Mouse (Mus musculus) liver, embryonic 14.5 days (tissue): ENCODE results near the gene Cyb5r1. TPM values are rescaled to one million over a fixed set of nuclear protein-coding genes. Genes with fewer than 3 reads are reported as not detected.
A peak's percentile ranks its signal among the peaks of the same experiment; 100 is the strongest.
"Not testable (repeated sequence)": the region's sequence is repeated elsewhere in the genome, so short reads cannot be mapped to it uniquely, and the experiment has no call there.

Experiments
- ATAC-seq: fragments of 200-750 bp; cut with Nextera tagmentation; 2 replicates; pipeline ENCODE4 v1.8.0; 2017; ENCODE audit warnings: moderate number of reproducible peaks, mild to moderate bottlenecking, moderate library complexity; ENCODE audit not compliant: insufficient read depth
- DNase-seq, 3 experiments: peaks; one replicate each; pipeline ENCODE4 v3.0.0-alpha.2; 2012 to 2013; ENCODE audit warnings: low read depth in 3 of 3, low spot score in 3 of 3
- H3K27ac ChIP-seq: fragments of 300-500 bp; sonication (generic); 2 replicates; pipeline ENCODE4 v1.5.1; 2014; ENCODE audit warnings: moderate library complexity, mild to moderate bottlenecking, control low read depth, inconsistent platforms
- H3K27me3 ChIP-seq: fragments of 300-500 bp; sonication (generic); 2 replicates; pipeline ENCODE4 v1.6.1; 2014; ENCODE audit warnings: mild to moderate bottlenecking, low read length, moderate library complexity; ENCODE audit not compliant: control insufficient read depth, insufficient read depth
- H3K36me3 ChIP-seq: fragments of 300-500 bp; sonication (generic); replicated peaks from 2 replicates; pipeline ENCODE4 v1.6.1; 2014; ENCODE audit warnings: low read depth; ENCODE audit not compliant: control insufficient read depth, insufficient read depth
- H3K4me1 ChIP-seq, 2 experiments: fragments of 200-500 bp in 1 of 2; fragments of 300-500 bp in 1 of 2; sonication (generic) in 1 of 2; replicated peaks; 2 replicates each; pipeline ENCODE4 v1.6.1; 2012 to 2014; ENCODE audit warnings: antibody characterized with exemption in 1 of 2, inconsistent platforms in 1 of 2, low read length in 1 of 2; ENCODE audit not compliant: control insufficient read depth in 2 of 2, insufficient read depth in 2 of 2
- H3K4me2 ChIP-seq: fragments of 300-500 bp; sonication (generic); 2 replicates; pipeline ENCODE4 v1.6.1; 2014; ENCODE audit warnings: low read depth, mild to moderate bottlenecking, control low read depth, moderate library complexity
- H3K4me3 ChIP-seq, 2 experiments: fragments of 200-500 bp in 1 of 2; fragments of 300-500 bp in 1 of 2; sonication (generic) in 1 of 2; 2 replicates each; pipeline ENCODE4 v1.5.1; 2012 to 2014; ENCODE audit warnings: low read depth in 2 of 2, low read length in 2 of 2, mild to moderate bottlenecking in 2 of 2, control low read depth in 1 of 2, inconsistent platforms in 1 of 2, moderate library complexity in 1 of 2; ENCODE audit not compliant: insufficient read depth in 1 of 2
- H3K9ac ChIP-seq: fragments of 300-500 bp; sonication (generic); replicated peaks from 2 replicates; pipeline ENCODE4 v1.6.1; 2014; ENCODE audit warnings: mild to moderate bottlenecking, control low read depth, moderate library complexity
- H3K9me3 ChIP-seq: fragments of 300-500 bp; sonication (generic); 2 replicates; pipeline ENCODE4 v1.6.1; 2016; ENCODE audit warnings: low read length, mixed read lengths; ENCODE audit not compliant: control insufficient read depth
- CTCF ChIP-seq: IDR thresholded peaks from 2 replicates; pipeline ENCODE4 v1.5.1; 2016; ENCODE audit warnings: antibody characterized with exemption, low read depth, control low read depth
- EP300 ChIP-seq: IDR thresholded peaks from 2 replicates; pipeline ENCODE4 v1.6.1; 2016; ENCODE audit warnings: antibody characterized with exemption, low read depth
- WGBS: fragments of 180-500 bp; shearing (Covaris S2); extraction: QIAGEN DNeasy Blood & Tissue Kit; methylation state at CpG from one replicate; pipeline ENCODE4 v1.1.7; 2014; ENCODE audit not compliant: insufficient replicate concordance; 5-methylcytosine and 5-hydroxymethylcytosine counted together
- polyA plus RNA-seq, 2 experiments: library from polyadenylated mRNA; depleted of rRNA in 1 of 2; stranded (reverse) in 1 of 2; unstranded in 1 of 2; fragments of >200 nt; fragmentation: Nextera tagmentation in 1 of 2; extraction: Ambion mirVana in 1 of 2; gene quantifications; 2 replicates each; pipeline versions ENCODE4 v1.2.1 to v1.2.3; 2012 to 2014

Gene Cyb5r1
- polyA plus RNA-seq, 2 experiments, result 10.9 to 14.9 TPM

- ATAC-seq (no peak), DNase-seq (no peak)
- H3K27me3 ChIP-seq, result no peaks in the 10 kb centered on the region
- H3K9ac ChIP-seq, result no peak overlapping the region
- H3K4me2 ChIP-seq, result no peak overlapping the region
- no peak for TF ChIP-seq CTCF
- TF ChIP-seq EP300, result no peak
- no peaks in the 10 kb centered on the region for H3K9me3 ChIP-seq
- H3K4me3 ChIP-seq, result no peak overlapping the region
- H3K4me1 ChIP-seq, result peaks cover 0 to 8% of the 10 kb centered on the region in 2 experiments; a peak in 3 of 4 replicates
- 62% methylated on average over 2 of the region's 2 CpGs for WGBS
- no peak overlapping the region for H3K27ac ChIP-seq
- H3K36me3 ChIP-seq, result no peaks in the 10 kb centered on the region
These were observed 40.1 kb downstream of the Cyb5r1 start for GRCm38 (mm10) chr1:134445418-134445817.

GRCm38 (mm10) chr1:134448537-134448936 lies 43.2 kb downstream of the Cyb5r1 start:
- not testable (repeated sequence) for H3K9ac ChIP-seq, H3K27me3 ChIP-seq, ATAC-seq, H3K9me3 ChIP-seq, DNase-seq, H3K4me2 ChIP-seq, H3K4me3 ChIP-seq, H3K27ac ChIP-seq, H3K36me3 ChIP-seq, H3K4me1 ChIP-seq
- WGBS, result 54% methylated on average over 3 of the region's 3 CpGs

- DNase-seq (no peak), ATAC-seq (no peak)
- H3K36me3 ChIP-seq, result no peaks in the 10 kb centered on the region
- peaks cover 0 to 4% of the 10 kb centered on the region in 2 experiments; a peak in 1 of 4 replicates for H3K4me1 ChIP-seq
- no peak overlapping the region for H3K4me3 ChIP-seq
- no peak overlapping the region for H3K27ac ChIP-seq
- 74% methylated on average over 4 of the region's 4 CpGs for WGBS
- H3K4me2 ChIP-seq, result no peak overlapping the region
- no peaks in the 10 kb centered on the region for H3K9me3 ChIP-seq
- H3K9ac ChIP-seq, result no peak overlapping the region
- TF ChIP-seq CTCF (no peak), EP300 (no peak)
- H3K27me3 ChIP-seq, result no peaks in the 10 kb centered on the region
These were observed 44.8 kb downstream of the Cyb5r1 start for GRCm38 (mm10) chr1:134450201-134450600.

GRCm38 (mm10) chr1:134450986-134451385 lies 45.6 kb downstream of the Cyb5r1 start:
- Histone ChIP-seq H3K27me3 (no peaks in the 10 kb centered on the region), H3K36me3 (no peaks in the 10 kb centered on the region), H3K4me1 (peaks cover 0 to 4% of the 10 kb centered on the region in 2 experiments; a peak in 1 of 4 replicates), H3K4me3 (no peak overlapping the region), H3K9ac (no peak overlapping the region), H3K9me3 (no peaks in the 10 kb centered on the region), H3K4me2 (no peak overlapping the region), H3K27ac (no peak overlapping the region)
- no peak for ATAC-seq
- DNase-seq, result peak in 2 of 3 experiments; percentile 35 to 42
- TF ChIP-seq CTCF (peak; percentile 86), EP300 (no peak; the same call in 1 of the 2 replicates)
- 24% methylated on average over 3 of the region's 3 CpGs for WGBS

- Histone ChIP-seq H3K4me3 (peak within 1 kb of the TSS; percentile 86 to 92), H3K9me3 (no peaks in the 10 kb centered on the region), H3K27me3 (no peaks in the 10 kb centered on the region), H3K27ac (peak within 1 kb of the TSS; percentile 80), H3K4me1 (peaks cover 17% of the 10 kb centered on the region in 2 experiments), H3K36me3 (peaks cover 17% of the 10 kb centered on the region), H3K9ac (peak within 1 kb of the TSS; percentile 98), H3K4me2 (peak within 1 kb of the TSS; percentile 81)
- ATAC-seq (peak; percentile 92), DNase-seq (peak; percentile 85 to 86 (median 85))
- under 1% methylated on average over 61 of the region's 61 CpGs for WGBS
- TF ChIP-seq EP300 (0 out of 2 replicates have a peak, but pooled peaks have one; percentile 5), CTCF (peak; percentile 29; the same call in 1 of the 2 replicates)
These were observed 49.8 kb downstream of the Cyb5r1 start, which contains the start of gene Klhl12 for GRCm38 (mm10) chr1:134454904-134455824. Klhl12 (plus strand) TSS chr1:134455531.
